10 mouse cellular contexts compared by ENCODE assay signal in the genomic region with DNA sequence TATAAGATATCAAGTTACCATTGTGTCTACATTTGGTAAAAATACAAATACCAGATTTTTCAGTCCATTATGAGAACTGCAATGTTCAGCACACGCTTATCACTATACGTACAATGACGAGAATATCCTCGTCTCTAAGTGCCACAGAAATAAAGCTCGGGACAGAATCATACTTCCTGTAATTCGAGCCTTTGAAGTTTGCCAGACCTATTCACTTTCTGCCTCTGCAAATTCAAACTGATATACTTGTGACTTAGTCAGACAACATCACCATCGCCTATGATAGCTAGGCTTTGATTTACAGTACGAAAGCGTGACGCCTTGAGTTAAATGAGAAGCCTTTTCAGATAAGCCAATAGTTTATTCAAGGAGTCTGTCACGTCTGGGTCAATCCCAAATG. TPM values are rescaled to one million over a fixed set of nuclear protein-coding genes. Genes with fewer than 3 reads are reported as not detected.
DNase-seq lines count a peak whose midpoint lies in the region; ATAC-seq and TF ChIP-seq lines count a peak whose summit lies in the region.
"Had no signal": no experiment of that assay in that cellular context is flagged by ENCODE, and none has a peak within 500 bp of the region (broad histone marks: within the 10 kb centered on the region; RNA-seq: fewer than 3 reads in every experiment).

No protein-coding gene starts in this region.

- no peak overlapping the region for H3K9ac ChIP-seq in embryonic facial prominence, embryonic 15.5 days
- H3K9ac ChIP-seq in intestine, embryonic 14.5 days (ENCODE audit: low read length) = no peak overlapping the region
- H3K9ac ChIP-seq in neural tube, embryonic 12.5 days = no peak overlapping the region

- TF ChIP-seq CTCF in lung, adult 2 months (IDR thresholded peaks at IDR 0.05; ENCODE audit: insufficient read depth, low read length) = no peak

- DNase-seq in lung, adult 2 months = no peak
- no peak for DNase-seq in lung, adult 18-20 months
- no peak for DNase-seq in intestine, embryonic 14.5 days (ENCODE audit: low spot score)
- no peak for DNase-seq in right cerebral cortex, postnatal 10 days (ENCODE audit: low spot score in 2 of 2)
- no peak for DNase-seq in cerebellum, postnatal 36 days
- no peak for DNase-seq in left cerebral cortex, postnatal 14 days (ENCODE audit: low spot score in 2 of 2)
- DNase-seq: cerebellum, adult 11 months had no signal

- 16% methylated on average over 11 of the region's 11 CpGs for WGBS in lung, adult 2 months
- WGBS in embryonic facial prominence, embryonic 15.5 days = 32% methylated on average over 11 of the region's 11 CpGs
- WGBS in intestine, embryonic 14.5 days = 18% methylated on average over 11 of the region's 11 CpGs
- 41% methylated on average over 11 of the region's 11 CpGs for WGBS in neural tube, embryonic 12.5 days

- no peak overlapping the region for H3K27ac ChIP-seq in embryonic facial prominence, embryonic 15.5 days (replicated peaks)
- H3K27ac ChIP-seq in intestine, embryonic 14.5 days (ENCODE audit: low read depth) = no peak overlapping the region
- H3K27ac ChIP-seq in neural tube, embryonic 12.5 days = no peak overlapping the region

- no peaks in the 10 kb centered on the region for H3K27me3 ChIP-seq in embryonic facial prominence, embryonic 15.5 days
- no peaks in the 10 kb centered on the region for H3K27me3 ChIP-seq in intestine, embryonic 14.5 days (replicated peaks; ENCODE audit: control insufficient read depth, insufficient read depth, low read length)
- no peaks in the 10 kb centered on the region for H3K27me3 ChIP-seq in neural tube, embryonic 12.5 days (replicated peaks)

- peak overlapping the region; percentile 31 for H3K4me2 ChIP-seq in embryonic facial prominence, embryonic 15.5 days (replicated peaks)
- peak overlapping the region; percentile 70 for H3K4me2 ChIP-seq in intestine, embryonic 14.5 days (ENCODE audit: low read length)
- peak overlapping the region; percentile 39 for H3K4me2 ChIP-seq in neural tube, embryonic 12.5 days (replicated peaks)

- TF ChIP-seq POLR2A in lung, adult 2 months (IDR thresholded peaks at IDR 0.05; ENCODE audit: borderline replicate concordance, extremely low read depth, low read depth, low read length) = no peak

- no peaks in the 10 kb centered on the region for H3K9me3 ChIP-seq in embryonic facial prominence, embryonic 15.5 days (replicated peaks)
- H3K9me3 ChIP-seq in intestine, embryonic 14.5 days (ENCODE audit: control insufficient read depth, low read length) = no peaks in the 10 kb centered on the region
- H3K9me3 ChIP-seq in neural tube, embryonic 12.5 days = no peaks in the 10 kb centered on the region

- no peaks in the 10 kb centered on the region for H3K36me3 ChIP-seq in embryonic facial prominence, embryonic 15.5 days
- no peaks in the 10 kb centered on the region for H3K36me3 ChIP-seq in intestine, embryonic 14.5 days (ENCODE audit: control insufficient read depth, insufficient read depth, low read length)
- no peaks in the 10 kb centered on the region for H3K36me3 ChIP-seq in neural tube, embryonic 12.5 days

- peak overlapping the region; percentile 19 for H3K4me3 ChIP-seq in lung, adult 2 months (replicated peaks; ENCODE audit: extremely low read depth, low read depth, low read length)
- H3K4me3 ChIP-seq in embryonic facial prominence, embryonic 15.5 days (replicated peaks) = peak overlapping the region; percentile 24
- H3K4me3 ChIP-seq in intestine, embryonic 14.5 days (ENCODE audit: low read depth, low read length) = peak overlapping the region; percentile 72
- H3K4me3 ChIP-seq in neural tube, embryonic 12.5 days = no peak overlapping the region

- ATAC-seq in embryonic facial prominence, embryonic 15.5 days (ENCODE audit: insufficient number of reproducible peaks, low FRiP score, low TSS enrichment, low read depth) = no peak
- no peak for ATAC-seq in intestine, embryonic 14.5 days (replicated peaks; ENCODE audit: low FRiP score, low TSS enrichment, low read depth)
- no peak for ATAC-seq in neural tube, embryonic 12.5 days (ENCODE audit: low FRiP score, low read depth)
- ATAC-seq: Patski had no signal

- intact Hi-C loops in left cerebral cortex, postnatal 14 days (cut with DNase I) = loop anchor here (5.0 kb wide), 1 partner anchor 413 kb away; no protein-coding TSS in a partner anchor

- H3K4me1 ChIP-seq in lung, adult 2 months (ENCODE audit: control insufficient read depth, insufficient read depth, low read length) = no peaks in the 10 kb centered on the region; the same call in 1 of the 2 replicates
- no peaks in the 10 kb centered on the region for H3K4me1 ChIP-seq in embryonic facial prominence, embryonic 15.5 days
- H3K4me1 ChIP-seq in intestine, embryonic 14.5 days (replicated peaks; ENCODE audit: control insufficient read depth, insufficient read depth, low read length) = peaks cover 4% of the 10 kb centered on the region; the same call in 1 of the 2 replicates
- H3K4me1 ChIP-seq in neural tube, embryonic 12.5 days = peaks cover 4% of the 10 kb centered on the region; the same call in 1 of the 2 replicates

RNA-seq across cellular contexts. Expression of gene Vegfc, which starts 1.6 kb away (rescaled TPM):
- polyA plus RNA-seq in lung, adult 2 months (2012; rRNA removed) = 5.9 and 8.4 TPM in 2 replicates
- polyA plus RNA-seq in embryonic facial prominence, embryonic 15.5 days (2015; fragmentation: Nextera tagmentation; extraction: Ambion mirVana) = 8.5 and 10.4 TPM in 2 replicates
- 5.9 and 8.8 TPM in 2 replicates for polyA plus RNA-seq in intestine, embryonic 14.5 days (2014; fragmentation: Nextera tagmentation; extraction: Ambion mirVana)
- polyA plus RNA-seq in neural tube, embryonic 12.5 days (2016; fragmentation: Nextera tagmentation; extraction: Ambion mirVana) = 6.1 and 7.9 TPM in 2 replicates
- 1 to 10 TPM; 2.8 to 8.8 TPM for total RNA-seq in left cerebral cortex, postnatal 14 days (2021)
